Mouse (Mus musculus) heart, postnatal 0 days (tissue): ENCODE data around the gene Gbx2.

ENCODE experiments used
- CTCF ChIP-seq: IDR thresholded peaks from 2 replicates; pipeline ENCODE4 v1.5.1; 2016; ENCODE audit warnings: antibody characterized with exemption, control low read depth, low read depth
- EP300 ChIP-seq: IDR thresholded peaks from 2 replicates; pipeline ENCODE4 v1.6.1; 2016; ENCODE audit warnings: antibody characterized with exemption, low read depth

DNA sequence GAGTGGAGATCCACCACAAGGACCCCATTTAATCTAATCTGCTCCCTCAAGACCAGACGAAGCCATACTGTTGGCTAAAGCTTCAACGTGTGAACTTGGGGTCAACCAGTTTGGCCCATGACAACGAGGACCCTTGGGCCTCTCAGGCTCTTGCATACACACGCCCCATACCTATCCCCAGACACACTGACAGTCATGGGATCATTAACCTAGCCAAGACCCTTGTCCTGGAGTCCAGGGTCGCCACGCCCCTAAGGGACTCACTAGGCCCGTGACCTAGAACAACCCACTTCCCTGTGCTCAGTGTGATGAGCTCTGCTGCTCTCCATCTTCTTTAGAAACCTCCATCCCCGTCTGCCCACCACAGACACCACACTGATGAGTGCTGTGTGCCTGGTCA is 46.6 kb downstream of the Gbx2 start:
- TF ChIP-seq CTCF (no peak), EP300 (no peak)
